Mouse (Mus musculus): ENCODE data around the gene Gm17949. TPM values are rescaled to one million over a fixed set of nuclear protein-coding genes. Genes with fewer than 3 reads are reported as not detected.
"Not testable (repeated sequence)": the region's sequence is repeated elsewhere in the genome, so short reads cannot be mapped to it uniquely, and the experiment has no call there.

Gm17949 gene
- polyA plus RNA-seq, 1 experiment from 2014 or later: 0.26 TPM

- no peaks in the 10 kb centered on the region for H3K9me3 ChIP-seq (replicated peaks)
- H3K4me3 ChIP-seq (replicated peaks): no peak overlapping the region
Observed at GRCm38 (mm10) chr17:57020960-57021359, 9.7 kb downstream of the Gm17949 start.

DNA sequence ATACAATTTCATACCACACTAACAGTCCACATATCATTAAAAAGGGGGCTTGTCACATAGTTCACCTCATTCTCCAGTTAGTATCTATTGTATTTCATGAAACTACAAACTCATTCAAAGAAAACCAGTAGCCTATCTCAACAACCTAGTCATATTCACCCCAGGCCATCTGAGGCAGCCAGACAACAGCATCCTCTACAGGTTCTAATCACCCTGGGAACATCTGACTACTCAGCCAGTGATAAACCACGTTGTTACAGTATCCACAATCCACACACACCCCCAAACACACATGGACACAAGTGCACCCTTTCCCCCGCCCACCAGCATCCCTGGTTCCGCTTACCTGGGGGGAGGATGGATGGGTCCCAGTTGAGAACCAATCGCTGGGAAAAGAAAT, 16.2 kb downstream of the Gm17949 start:
- no peaks in the 10 kb centered on the region for H3K27me3 ChIP-seq (replicated peaks)

More at GRCm38 (mm10) chr17:57020960-57021359, 9.7 kb downstream of the Gm17949 start:
- Histone ChIP-seq H3K27me3 (replicated peaks) (no peaks in the 10 kb centered on the region), H3K4me2 (no peak overlapping the region), H3K36me3 (peaks cover 64% of the 10 kb centered on the region), H3K27ac (replicated peaks) (no peak overlapping the region), H3K4me1 (no peaks in the 10 kb centered on the region), H3K9ac (replicated peaks) (no peak overlapping the region)
- WGBS: 94% methylated on average over 5 of the region's 5 CpGs
- no peak for ATAC-seq (ENCODE audit: low FRiP score)

GRCm38 (mm10) chr17:57029691-57030090, 18.4 kb downstream of the Gm17949 start:
- ATAC-seq (ENCODE audit: low FRiP score): no peak
- H3K36me3 ChIP-seq: peaks cover 36% of the 10 kb centered on the region
- no peaks in the 10 kb centered on the region for H3K9me3 ChIP-seq (replicated peaks)
- peak overlapping the region; percentile 64 for H3K4me3 ChIP-seq (replicated peaks)
- 38% methylated on average over 8 of the region's 8 CpGs for WGBS
- H3K27me3 ChIP-seq (replicated peaks): no peaks in the 10 kb centered on the region
- peaks cover 28% of the 10 kb centered on the region for H3K4me1 ChIP-seq
- H3K27ac ChIP-seq (replicated peaks): peak overlapping the region; percentile 91; the same call in 1 of the 2 replicates
- H3K9ac ChIP-seq (replicated peaks): peak overlapping the region; percentile 93
- peak overlapping the region; percentile 86 for H3K4me2 ChIP-seq

More for the DNA sequence above, 16.2 kb downstream of the Gm17949 start:
- peaks cover 58% of the 10 kb centered on the region for H3K36me3 ChIP-seq
- no peak overlapping the region for H3K4me3 ChIP-seq (replicated peaks)
- no peaks in the 10 kb centered on the region for H3K9me3 ChIP-seq (replicated peaks)
- no peak overlapping the region for H3K4me2 ChIP-seq
- H3K9ac ChIP-seq (replicated peaks): no peak overlapping the region
- WGBS: 90% methylated on average over 4 of the region's 4 CpGs
- H3K27ac ChIP-seq (replicated peaks): no peak overlapping the region
- ATAC-seq (ENCODE audit: low FRiP score): no peak
- peaks cover 23% of the 10 kb centered on the region for H3K4me1 ChIP-seq

GRCm38 (mm10) chr17:57030931-57031660, 19.8 kb downstream of the Gm17949 start, which contains the start of gene Khsrp:
Gene Khsrp (minus strand): TSS chr17:57031522.
- H3K9me3 ChIP-seq (replicated peaks): no peaks in the 10 kb centered on the region
- no peaks in the 10 kb centered on the region for H3K27me3 ChIP-seq (replicated peaks)
- peaks cover 22% of the 10 kb centered on the region for H3K36me3 ChIP-seq
- ATAC-seq (ENCODE audit: low FRiP score): peak; percentile 3; the same call in 1 of the 2 replicates
- H3K9ac ChIP-seq (replicated peaks): peak within 1 kb of the TSS; percentile 93
- peak within 1 kb of the TSS; percentile 86 for H3K4me2 ChIP-seq
- 1% methylated on average over 91 of the region's 99 CpGs for WGBS
- H3K27ac ChIP-seq (replicated peaks): peak within 1 kb of the TSS; percentile 91
- H3K4me1 ChIP-seq: peaks cover 28% of the 10 kb centered on the region
- H3K4me3 ChIP-seq (replicated peaks): peak within 1 kb of the TSS; percentile 64

DNA sequence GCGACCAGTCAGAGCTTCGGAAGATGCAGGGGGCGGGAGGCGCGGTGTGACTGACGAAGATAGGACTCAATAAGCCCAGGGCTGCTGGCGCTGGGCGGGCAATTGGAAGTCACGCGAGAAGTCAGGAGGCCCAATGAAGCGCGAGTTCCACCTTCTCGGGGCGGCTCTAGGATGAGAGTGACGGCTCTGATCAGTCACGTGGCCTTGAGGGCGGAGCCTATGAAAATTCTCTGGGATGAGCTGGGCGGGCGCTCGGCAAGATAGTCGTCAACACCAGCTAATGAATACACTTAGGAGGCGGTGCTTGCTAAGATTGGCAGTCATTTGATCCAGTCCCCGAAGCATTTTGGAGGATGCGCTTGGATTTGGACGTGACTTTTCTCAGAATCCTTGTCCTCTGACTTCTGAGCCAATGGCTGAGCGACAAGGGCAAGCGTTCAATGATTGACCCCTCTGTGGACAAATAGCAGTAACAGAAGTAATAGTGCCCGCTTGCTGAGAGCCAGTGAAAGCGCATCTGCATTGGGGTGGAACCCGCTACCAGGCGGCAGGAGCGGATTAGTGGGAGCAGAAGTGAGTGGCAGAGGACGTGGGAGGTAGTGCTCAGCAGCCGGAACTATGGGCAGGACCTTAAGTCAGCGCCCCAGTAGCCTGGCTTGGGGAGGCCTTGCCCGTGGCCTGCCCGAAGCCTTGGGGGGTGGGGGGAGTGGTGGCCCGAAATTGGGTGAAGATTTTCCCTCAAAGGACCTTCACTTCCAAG, 20.6 kb downstream of the Gm17949 start:
- H3K9ac ChIP-seq (replicated peaks): peak overlapping the region; percentile 52
- ATAC-seq (ENCODE audit: low FRiP score): peak; percentile 97

DNA sequence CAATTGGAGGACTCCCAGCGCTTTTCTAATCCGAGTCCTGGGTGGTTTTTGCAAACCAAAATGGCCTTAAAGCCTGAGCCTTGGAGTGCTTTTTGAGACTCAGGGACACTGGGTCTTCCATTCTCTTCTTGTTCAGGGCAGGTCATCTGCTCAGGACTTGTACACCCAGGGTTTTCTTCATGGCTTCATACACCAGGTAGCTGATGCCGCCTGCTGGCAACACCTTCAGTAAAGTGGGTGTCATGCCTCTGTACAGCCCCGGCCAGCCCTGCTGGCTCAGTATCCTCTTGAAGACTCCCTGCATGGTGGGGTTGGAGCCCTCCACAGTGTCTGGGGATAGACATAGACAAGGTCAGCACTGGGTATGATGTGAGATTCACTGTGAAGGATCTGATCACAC, 21.6 kb downstream of the Gm17949 start:
- 0 out of 2 replicates have a peak overlapping the region, but pooled peaks have one; percentile 52 for H3K9ac ChIP-seq (replicated peaks)
- peak overlapping the region; percentile 86; the same call in 1 of the 2 replicates for H3K27ac ChIP-seq (replicated peaks)
- peaks cover 28% of the 10 kb centered on the region for H3K4me1 ChIP-seq
- no peaks in the 10 kb centered on the region for H3K27me3 ChIP-seq (replicated peaks)
- ATAC-seq (ENCODE audit: low FRiP score): no peak
- 87% methylated on average over 4 of the region's 4 CpGs for WGBS
- no peaks in the 10 kb centered on the region for H3K9me3 ChIP-seq (replicated peaks)
- H3K4me3 ChIP-seq (replicated peaks): no peak overlapping the region
- H3K36me3 ChIP-seq: peaks cover 4% of the 10 kb centered on the region
- peak overlapping the region; percentile 76 for H3K4me2 ChIP-seq

More for the DNA sequence above, 20.6 kb downstream of the Gm17949 start:
- Histone ChIP-seq H3K27me3 (replicated peaks) (no peaks in the 10 kb centered on the region), H3K4me1 (peaks cover 28% of the 10 kb centered on the region), H3K36me3 (peaks cover 14% of the 10 kb centered on the region), H3K4me2 (peak overlapping the region; percentile 76), H3K4me3 (replicated peaks) (peak overlapping the region; percentile 64), H3K9me3 (replicated peaks) (no peaks in the 10 kb centered on the region), H3K27ac (replicated peaks) (peak overlapping the region; percentile 86)
- WGBS: under 1% methylated on average over 38 of the region's 38 CpGs

GRCm38 (mm10) chr17:57038978-57039377, 27.7 kb downstream of the Gm17949 start:
- H3K9ac ChIP-seq (replicated peaks): no peak overlapping the region
- H3K4me2 ChIP-seq: no peak overlapping the region

DNA sequence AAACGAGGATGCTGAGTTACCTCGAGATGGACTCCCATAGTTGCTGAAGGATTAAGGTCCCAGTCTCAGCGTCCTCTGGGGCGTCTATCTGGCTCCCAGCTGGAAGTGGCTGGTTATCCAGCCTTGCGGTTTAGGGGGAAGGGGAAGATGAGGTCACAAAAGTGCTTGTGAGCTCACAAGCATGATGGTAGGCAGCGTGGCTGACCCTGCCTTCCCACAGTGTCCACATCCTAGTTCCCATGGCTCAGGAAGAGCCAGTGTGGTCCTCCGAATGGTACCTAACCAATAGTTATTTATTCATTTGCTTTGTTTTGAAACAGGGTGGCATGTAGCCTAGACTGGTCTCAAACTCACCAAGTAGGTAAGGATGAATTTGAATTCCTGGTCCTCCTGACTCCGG, 30.3 kb downstream of the Gm17949 start, which contains the start of gene Slc25a41:
Slc25a41 (minus strand) TSS at position 101 of the 400 bp plus-strand sequence.
- H3K4me2 ChIP-seq: no peak within 1 kb of the TSS
- 80% methylated on average over 8 of the region's 8 CpGs for WGBS
- no peak within 1 kb of the TSS for H3K4me3 ChIP-seq (replicated peaks)
- ATAC-seq (ENCODE audit: low FRiP score): no peak
- H3K9ac ChIP-seq (replicated peaks): no peak within 1 kb of the TSS
- H3K27ac ChIP-seq (replicated peaks): no peak within 1 kb of the TSS
- H3K9me3 ChIP-seq (replicated peaks): no peaks in the 10 kb centered on the region
- H3K27me3 ChIP-seq (replicated peaks): peaks cover 14% of the 10 kb centered on the region
- no peaks in the 10 kb centered on the region for H3K4me1 ChIP-seq
- peaks cover 18% of the 10 kb centered on the region for H3K36me3 ChIP-seq

More at GRCm38 (mm10) chr17:57038978-57039377, 27.7 kb downstream of the Gm17949 start:
- Histone ChIP-seq H3K27me3 (replicated peaks) (peaks cover 14% of the 10 kb centered on the region), H3K4me3 (replicated peaks) (no peak overlapping the region), H3K36me3 (no peaks in the 10 kb centered on the region), H3K27ac (replicated peaks) (no peak overlapping the region), H3K4me1 (no peaks in the 10 kb centered on the region), H3K9me3 (replicated peaks) (no peaks in the 10 kb centered on the region)
- no peak for ATAC-seq (ENCODE audit: low FRiP score)
- 42% methylated on average over 8 of the region's 8 CpGs for WGBS

DNA sequence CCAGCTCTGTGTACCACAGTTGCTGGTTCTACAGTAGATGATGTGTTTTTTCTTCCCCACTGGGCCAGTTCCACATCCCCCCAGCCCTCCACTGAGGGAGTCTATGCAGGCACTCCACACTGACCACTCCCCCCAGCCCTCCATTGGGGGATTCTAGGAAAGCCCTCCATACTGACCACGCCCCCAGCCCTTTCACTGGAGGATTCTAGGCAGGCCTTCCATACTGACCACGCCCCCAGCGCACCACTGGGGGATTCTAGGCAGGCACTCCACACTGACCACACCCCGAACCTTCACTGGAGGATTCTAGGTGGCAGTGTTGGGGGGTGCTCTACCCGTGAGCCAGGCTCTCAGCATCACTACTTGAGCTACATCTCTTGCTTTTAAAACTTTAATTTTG, 36.1 kb downstream of the Gm17949 start:
- WGBS: 38% methylated on average over 5 of the region's 5 CpGs
- Histone ChIP-seq H3K27me3 (replicated peaks) (no peaks in the 10 kb centered on the region), H3K9ac (replicated peaks) (no peak overlapping the region), H3K27ac (replicated peaks) (no peak overlapping the region), H3K36me3 (peaks cover 55% of the 10 kb centered on the region), H3K4me3 (replicated peaks) (no peak overlapping the region), H3K4me1 (no peaks in the 10 kb centered on the region), H3K4me2 (no peak overlapping the region), H3K9me3 (replicated peaks) (no peaks in the 10 kb centered on the region)
- no peak for ATAC-seq (ENCODE audit: low FRiP score)

DNA sequence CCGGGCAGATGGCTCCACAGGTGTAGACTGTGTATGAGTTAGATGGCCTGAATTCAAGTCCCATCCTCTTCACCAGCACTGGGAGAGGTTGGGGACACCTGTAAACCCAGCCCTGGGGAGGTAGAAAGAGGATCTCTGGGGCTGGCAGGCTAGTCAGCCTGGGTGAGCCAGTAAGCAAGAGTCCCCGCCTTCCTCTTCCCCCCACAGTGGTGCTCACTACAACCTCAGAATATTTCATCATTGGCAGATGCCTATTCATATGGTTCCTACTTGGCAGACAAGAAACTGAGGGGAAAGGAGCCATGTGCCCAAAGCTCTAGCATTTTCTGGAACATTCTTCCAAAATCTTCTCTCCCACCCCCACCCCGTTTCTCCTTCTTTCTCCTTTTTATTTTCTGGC, 37.5 kb downstream of the Gm17949 start:
- WGBS: 97% methylated on average over 3 of the region's 3 CpGs
- peaks cover 69% of the 10 kb centered on the region for H3K36me3 ChIP-seq
- H3K4me3 ChIP-seq (replicated peaks): no peak overlapping the region
- H3K4me1 ChIP-seq: no peaks in the 10 kb centered on the region
- H3K27me3 ChIP-seq (replicated peaks): no peaks in the 10 kb centered on the region
- H3K27ac ChIP-seq (replicated peaks): no peak overlapping the region
- no peak overlapping the region for H3K9ac ChIP-seq (replicated peaks)
- no peaks in the 10 kb centered on the region for H3K9me3 ChIP-seq (replicated peaks)
- H3K4me2 ChIP-seq: no peak overlapping the region
- ATAC-seq (ENCODE audit: low FRiP score): no peak

DNA sequence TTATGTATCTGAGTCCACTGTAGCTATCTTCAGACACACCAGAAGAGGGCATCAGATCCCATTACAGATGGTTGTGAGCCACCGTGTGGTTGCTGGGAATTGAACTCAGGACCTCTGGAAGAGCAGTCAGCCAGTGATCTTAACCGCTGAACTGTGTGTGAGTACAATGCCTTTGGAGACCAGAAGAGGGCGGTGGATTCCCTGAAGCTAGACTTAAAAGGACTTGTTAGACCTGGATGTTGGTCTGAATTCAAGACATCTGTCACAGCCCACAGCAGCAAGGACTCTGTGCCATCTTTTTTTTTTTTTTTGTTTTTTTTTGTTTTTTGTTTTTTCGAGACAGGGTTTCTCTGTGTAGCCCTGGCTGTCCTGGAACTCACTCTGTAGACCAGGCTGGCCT, 40.4 kb downstream of the Gm17949 start:
- not testable (repeated sequence) for H3K4me1 ChIP-seq; H3K27me3 ChIP-seq (replicated peaks); ATAC-seq (ENCODE audit: low FRiP score); H3K27ac ChIP-seq (replicated peaks); H3K9me3 ChIP-seq (replicated peaks); H3K4me3 ChIP-seq (replicated peaks); H3K9ac ChIP-seq (replicated peaks); H3K4me2 ChIP-seq
- H3K36me3 ChIP-seq: peaks cover 77% of the 10 kb centered on the region
- 91% methylated on average over 4 of the region's 4 CpGs for WGBS
